Mouse (Mus musculus) G1E (cell line): ENCODE data around the gene Map4.

Experiments used
- CTCF ChIP-seq: IDR thresholded peaks from 2 replicates; pipeline ENCODE4 v1.5.1; 2012; ENCODE audit warnings: low read depth, low read length, inconsistent platforms, mixed read lengths
- GATA1 ChIP-seq: IDR thresholded peaks from 2 replicates; pipeline ENCODE4 v1.6.1; 2012; ENCODE audit warnings: borderline replicate concordance, low read length, inconsistent platforms, mixed read lengths

GRCm38 (mm10) chr9:109954631-109955030, 23.4 kb downstream of the Map4 start:
- TF ChIP-seq CTCF: no peak
- TF ChIP-seq GATA1: no peak
